8 mouse cellular contexts compared by ENCODE assay signal in genomic region chr16:17209404-17209960, GRCm38 (mm10). TPM values are rescaled to one million over a fixed set of nuclear protein-coding genes. Genes with fewer than 3 reads are reported as not detected.
DNase-seq lines count a peak whose midpoint lies in the region; ATAC-seq and TF ChIP-seq lines count a peak whose summit lies in the region.

No protein-coding gene starts in this region.

- H3K4me3 ChIP-seq in kidney, adult 2 months (ENCODE audit: insufficient read depth, low read depth, low read length) = peak overlapping the region; percentile 61
- H3K4me3 ChIP-seq in brown adipose tissue, adult 24 weeks (ENCODE audit: insufficient read depth, low read depth, low read length) = peak overlapping the region; percentile 65
- H3K4me3 ChIP-seq in hindbrain, embryonic 16.5 days (ENCODE audit: low read length) = peak overlapping the region; percentile 70

- TF ChIP-seq POLR2A in kidney, adult 2 months (IDR thresholded peaks at IDR 0.05; ENCODE audit: low read depth, low read length) = no peak

- no peak for DNase-seq in kidney, adult 2 months
- DNase-seq in kidney, adult 18-20 months = no peak
- DNase-seq in CD4-positive helper T cell, adult 2 months (ENCODE audit: low read depth, low spot score) = peak; percentile 36
- peak; percentile 22 to 26 for DNase-seq in lung, postnatal 4 days
- DNase-seq in layer of hippocampus, adult 9-11 months = no peak
- DNase-seq in T-cell, adult 2 months (ENCODE audit: low spot score) = no peak

- TF ChIP-seq CTCF in kidney, adult 2 months (conservative IDR thresholded peaks at IDR 0.05; ENCODE audit: insufficient read depth, insufficient read length, low read depth, low read length) = no peak

- H3K27me3 ChIP-seq in kidney, adult 2 months (replicated peaks; ENCODE audit: control insufficient read depth, insufficient read depth, low read length) = no peaks in the 10 kb centered on the region
- H3K27me3 ChIP-seq in hindbrain, embryonic 16.5 days (replicated peaks; ENCODE audit: control insufficient read depth, insufficient read depth, low read length) = 0 out of 2 replicates have a peak, but pooled peaks cover 2% of the 10 kb centered on the region

- no peak overlapping the region for H3K27ac ChIP-seq in kidney, adult 2 months (ENCODE audit: insufficient read depth, low read depth, low read length)
- H3K27ac ChIP-seq in brown adipose tissue, adult 24 weeks (replicated peaks; ENCODE audit: low read depth, low read length) = no peak overlapping the region
- peak overlapping the region; percentile 92 for H3K27ac ChIP-seq in hindbrain, embryonic 16.5 days (ENCODE audit: low read depth, low read length)

- under 1% methylated on average over 37 of the region's 37 CpGs for WGBS in kidney, adult 2 months
- WGBS in hindbrain, embryonic 16.5 days = 3% methylated on average over 37 of the region's 37 CpGs

- peak overlapping the region; percentile 70 for H3K9ac ChIP-seq in hindbrain, embryonic 16.5 days (ENCODE audit: low read depth, low read length)

- peaks cover 6% of the 10 kb centered on the region; the same call in 1 of the 2 replicates for H3K4me1 ChIP-seq in kidney, adult 2 months (ENCODE audit: control insufficient read depth, insufficient read depth, low read length)
- no peaks in the 10 kb centered on the region; the same call in 1 of the 2 replicates for H3K4me1 ChIP-seq in brown adipose tissue, adult 24 weeks (ENCODE audit: control insufficient read depth, insufficient read depth, insufficient read length, low read length)
- peaks cover 20% of the 10 kb centered on the region for H3K4me1 ChIP-seq in hindbrain, embryonic 16.5 days (ENCODE audit: control insufficient read depth, insufficient read depth, low read depth, low read length)

- ATAC-seq in hindbrain, embryonic 16.5 days = peak; percentile 18

- H3K4me2 ChIP-seq in hindbrain, embryonic 16.5 days (ENCODE audit: low read length) = peak overlapping the region; percentile 95

- no peaks in the 10 kb centered on the region for H3K36me3 ChIP-seq in kidney, adult 2 months (ENCODE audit: control insufficient read depth, insufficient read depth, low read length)
- H3K36me3 ChIP-seq in hindbrain, embryonic 16.5 days (ENCODE audit: control insufficient read depth, insufficient read depth, low read length) = no peaks in the 10 kb centered on the region

- H3K9me3 ChIP-seq in hindbrain, embryonic 16.5 days (ENCODE audit: control insufficient read depth, low read length) = no peaks in the 10 kb centered on the region

RNA-seq across cellular contexts. Expression of gene Rimbp3, which starts 1.1 kb away (rescaled TPM):
- 0.05 and 0.08 TPM in 2 replicates for polyA plus RNA-seq in kidney, adult 2 months (2012; rRNA removed)
- not detected in 2 replicates for polyA plus RNA-seq in brown adipose tissue, adult 24 weeks (2012; ENCODE audit: insufficient read depth, insufficient read length, missing spikeins)
- polyA plus RNA-seq in hindbrain, embryonic 16.5 days (2015; fragmentation: Nextera tagmentation; extraction: Ambion mirVana) = 1.7 and 1.9 TPM in 2 replicates

RNA-seq across cellular contexts. Expression of gene Ube2l3, which starts 7.0 kb away (rescaled TPM):
- polyA plus RNA-seq in kidney, adult 2 months (2012; rRNA removed) = 64.6 and 73.6 TPM in 2 replicates
- polyA plus RNA-seq in brown adipose tissue, adult 24 weeks (2012; ENCODE audit: insufficient read depth, insufficient read length, missing spikeins) = 142 and 156 TPM in 2 replicates
- polyA plus RNA-seq in hindbrain, embryonic 16.5 days (2015; fragmentation: Nextera tagmentation; extraction: Ambion mirVana) = 294 and 296 TPM in 2 replicates

RNA-seq across cellular contexts. Expression of gene Hic2, which starts 23.9 kb away (rescaled TPM):
- polyA plus RNA-seq in kidney, adult 2 months (2012; rRNA removed) = 1.5 and 1.8 TPM in 2 replicates
- polyA plus RNA-seq in brown adipose tissue, adult 24 weeks (2012; ENCODE audit: insufficient read depth, insufficient read length, missing spikeins) = 0.54 and 0.71 TPM in 2 replicates
- polyA plus RNA-seq in hindbrain, embryonic 16.5 days (2015; fragmentation: Nextera tagmentation; extraction: Ambion mirVana) = 6.1 and 7.1 TPM in 2 replicates

Comparison
In these comparisons a context has a peak if more than half of its experiments do, and no peak if none do; other contexts are left out.
1. DNase-seq: peak in CD4-positive helper T cell, adult 2 months (single experiment) and lung, postnatal 4 days (2 of 2); none in kidney, adult 2 months (single experiment), kidney, adult 18-20 months (single experiment), layer of hippocampus, adult 9-11 months (single experiment) and T-cell, adult 2 months (single experiment).
2. Peak in every context shown above with its lines, with median percentiles within 50 percentile points of each other: H3K4me3 ChIP-seq.